Mouse (Mus musculus) limb, embryonic 11.5 days (tissue): Measurements from ENCODE around the gene Nkapd1. TPM values are rescaled to one million over a fixed set of nuclear protein-coding genes. Genes with fewer than 3 reads are reported as not detected.

Experiments
- ATAC-seq: fragments of 200-750 bp; cut with Nextera tagmentation; 2 replicates; pipeline ENCODE4 v1.8.0; 2017; ENCODE audit warnings: low read depth; ENCODE audit not compliant: insufficient number of reproducible peaks, low FRiP score, low TSS enrichment
- DNase-seq: peaks from one replicate; pipeline ENCODE4 v3.0.0-alpha.2; 2015; ENCODE audit warnings: low spot score
- H3K27ac ChIP-seq: fragments of 300-500 bp; sonication (generic); replicated peaks from 2 replicates; pipeline ENCODE4 v1.5.1; 2014; ENCODE audit warnings: low read depth, mild to moderate bottlenecking, low read length
- H3K27me3 ChIP-seq: fragments of 300-500 bp; sonication (generic); 2 replicates; pipeline ENCODE4 v1.6.1; 2014; ENCODE audit warnings: mild to moderate bottlenecking, low read length, mixed read lengths; ENCODE audit not compliant: control insufficient read depth, insufficient read depth
- H3K36me3 ChIP-seq: fragments of 300-500 bp; sonication (generic); 2 replicates; pipeline ENCODE4 v1.6.1; 2014; ENCODE audit warnings: mild to moderate bottlenecking, low read length, moderate library complexity, mixed read lengths; ENCODE audit not compliant: control insufficient read depth, insufficient read depth
- H3K4me1 ChIP-seq: fragments of 300-500 bp; sonication (generic); 2 replicates; pipeline ENCODE4 v1.6.1; 2014; ENCODE audit warnings: low read length, mixed read lengths; ENCODE audit not compliant: control insufficient read depth, insufficient read depth
- H3K4me2 ChIP-seq: fragments of 300-500 bp; sonication (generic); 2 replicates; pipeline ENCODE4 v1.6.1; 2014; ENCODE audit warnings: low read depth, mild to moderate bottlenecking, moderate library complexity; ENCODE audit not compliant: severe bottlenecking
- H3K4me3 ChIP-seq: fragments of 300-500 bp; sonication (generic); 2 replicates; pipeline ENCODE4 v1.5.1; 2014; ENCODE audit warnings: low read depth, low read length
- H3K9ac ChIP-seq: fragments of 300-500 bp; sonication (generic); 2 replicates; pipeline ENCODE4 v1.6.1; 2014; ENCODE audit warnings: mild to moderate bottlenecking, low read length
- H3K9me3 ChIP-seq: fragments of 300-500 bp; sonication (generic); 2 replicates; pipeline ENCODE4 v1.6.1; 2016; ENCODE audit warnings: low read length; ENCODE audit not compliant: control insufficient read depth
- WGBS: fragments of 180-500 bp; shearing (Covaris S2); extraction: QIAGEN DNeasy Blood & Tissue Kit; methylation state at CpG from one replicate; pipeline ENCODE4 v1.1.7; 2014; 5-methylcytosine and 5-hydroxymethylcytosine counted together
- polyA plus RNA-seq: library from polyadenylated mRNA; unstranded; fragments of >200 nt; fragmentation: Nextera tagmentation; extraction: Ambion mirVana; gene quantifications from 2 replicates; pipeline ENCODE4 v1.2.1, GENCODE M21; 2014

Gene Nkapd1
- polyA plus RNA-seq, 1 experiment from 2014 or later: 29.7 TPM

DNA sequence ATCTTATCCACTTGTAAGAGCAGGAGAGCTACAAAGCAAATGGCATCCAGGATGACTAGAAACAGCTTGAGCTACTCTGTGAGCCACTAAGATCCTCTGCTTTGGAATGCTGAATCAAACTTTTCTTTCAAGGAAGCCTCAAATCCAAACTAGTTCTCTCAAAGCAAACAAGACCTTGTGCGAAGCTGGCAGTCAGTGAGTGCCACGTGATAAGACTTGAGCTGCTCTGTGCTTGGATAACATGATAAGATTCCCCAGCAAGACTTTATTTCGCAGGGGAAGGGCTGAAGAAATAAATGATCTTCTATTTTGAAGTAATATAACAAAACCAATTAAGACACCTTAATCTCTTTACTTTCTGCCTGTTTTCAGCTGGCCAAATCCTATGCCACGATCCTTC lies 51.3 kb downstream of the Nkapd1 start:
- no peak for DNase-seq
- no peak for ATAC-seq
- no peaks in the 10 kb centered on the region for H3K27me3 ChIP-seq
- no peak overlapping the region for H3K4me2 ChIP-seq
- no peak overlapping the region for H3K27ac ChIP-seq
- no peak overlapping the region for H3K4me3 ChIP-seq
- 88% methylated on average over 4 of the region's 4 CpGs for WGBS
- no peaks in the 10 kb centered on the region for H3K9me3 ChIP-seq
- no peaks in the 10 kb centered on the region for H3K36me3 ChIP-seq
- no peak overlapping the region for H3K9ac ChIP-seq
- H3K4me1 ChIP-seq: no peaks in the 10 kb centered on the region

DNA sequence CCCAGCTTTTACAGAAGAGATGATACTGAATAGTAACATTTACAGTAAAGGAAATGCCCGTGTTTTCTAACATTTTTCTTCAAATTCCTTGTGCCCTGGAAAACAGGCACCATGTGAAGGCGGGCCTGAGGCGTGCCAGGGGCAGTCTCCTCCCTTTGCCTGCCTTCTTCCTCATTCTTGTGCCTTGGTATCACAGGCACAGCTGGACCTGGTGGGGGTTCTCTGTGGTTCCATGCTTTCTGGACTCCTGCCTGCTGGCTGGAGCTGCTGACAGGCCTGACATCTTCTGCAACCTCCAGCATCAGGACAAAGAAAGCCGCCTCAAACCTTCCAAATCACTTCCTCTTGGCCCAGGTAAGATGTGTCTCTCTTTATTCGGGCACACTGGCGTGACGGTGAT lies 52.1 kb downstream of the Nkapd1 start:
- no peaks in the 10 kb centered on the region for H3K4me1 ChIP-seq
- H3K4me3 ChIP-seq: no peak overlapping the region
- no peaks in the 10 kb centered on the region for H3K36me3 ChIP-seq
- no peaks in the 10 kb centered on the region for H3K9me3 ChIP-seq
- ATAC-seq: no peak
- no peak for DNase-seq
- H3K9ac ChIP-seq: no peak overlapping the region
- H3K4me2 ChIP-seq: no peak overlapping the region
- 84% methylated on average over 7 of the region's 7 CpGs for WGBS
- H3K27me3 ChIP-seq: no peaks in the 10 kb centered on the region
- H3K27ac ChIP-seq: no peak overlapping the region

DNA sequence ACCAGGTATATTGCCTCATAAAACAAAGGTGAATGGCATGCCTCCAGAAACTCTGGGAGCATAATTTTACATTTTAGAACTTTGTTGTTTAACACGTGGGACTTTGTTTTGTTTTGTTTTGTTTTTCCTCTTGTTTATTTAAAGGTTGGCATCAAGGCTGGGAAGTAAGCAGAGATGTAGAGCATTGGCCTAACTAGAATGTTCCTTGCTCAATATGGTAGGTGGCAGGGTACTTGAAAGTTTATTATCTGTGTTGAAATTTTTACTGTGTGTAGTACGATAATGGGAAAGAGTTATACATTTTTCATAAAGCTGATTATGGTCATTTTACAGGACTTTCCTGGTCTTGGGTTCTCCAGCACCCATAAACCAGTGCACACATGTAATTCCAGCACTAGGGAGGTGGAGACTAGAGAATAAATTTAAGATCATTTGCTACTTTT lies 55.3 kb downstream of the Nkapd1 start:
- H3K4me1 ChIP-seq: no peaks in the 10 kb centered on the region
- H3K9me3 ChIP-seq: no peaks in the 10 kb centered on the region
- no peaks in the 10 kb centered on the region for H3K27me3 ChIP-seq
- DNase-seq (no peak), ATAC-seq (no peak)
- 80% methylated on average over 2 of the region's 2 CpGs for WGBS
- no peak overlapping the region for H3K27ac ChIP-seq
- no peak overlapping the region for H3K4me3 ChIP-seq
- H3K36me3 ChIP-seq: no peaks in the 10 kb centered on the region
- no peak overlapping the region for H3K4me2 ChIP-seq
- no peak overlapping the region for H3K9ac ChIP-seq

DNA sequence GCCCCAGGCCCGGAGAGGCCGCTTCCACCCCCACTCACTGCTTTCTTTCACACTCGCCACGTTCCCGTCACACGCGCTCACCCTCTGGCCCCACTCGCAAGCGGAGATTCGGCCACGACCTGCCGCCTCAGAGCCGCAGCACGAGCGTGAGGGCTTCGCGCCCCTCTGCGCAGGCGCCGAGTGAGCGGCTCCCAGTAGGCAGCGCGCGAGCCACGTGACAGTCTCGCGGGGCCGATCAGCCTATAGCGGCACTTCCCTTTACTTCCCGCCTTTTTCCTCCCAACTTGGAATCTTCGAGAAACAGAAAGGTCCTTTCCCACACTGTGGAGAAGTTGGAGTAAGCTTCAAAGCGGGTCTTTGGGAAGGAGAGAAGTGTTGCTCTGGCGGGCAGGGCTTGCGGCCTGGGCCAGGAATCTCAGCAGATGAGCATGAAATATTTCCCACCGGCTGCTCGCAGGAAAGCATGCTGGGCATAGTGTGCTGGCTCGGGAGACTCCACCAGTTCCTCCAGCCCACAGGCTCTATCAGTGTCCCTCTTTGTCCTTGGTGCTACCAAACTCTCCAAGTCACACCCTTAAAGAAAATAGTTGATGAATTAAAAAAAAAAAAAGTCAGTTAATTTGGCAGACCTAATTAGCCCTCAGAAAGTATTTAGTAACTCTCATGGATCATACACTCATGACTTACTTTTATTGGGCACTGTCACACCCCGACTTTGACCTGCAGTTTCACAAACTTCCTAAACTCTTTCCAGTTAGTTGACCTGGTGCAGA lies 55.9 kb downstream of the Nkapd1 start, which contains the start of gene Tex12:
Tex12 (minus strand) TSS at position 181 of the 773 bp plus-strand sequence.
- Histone ChIP-seq H3K9me3 (no peaks in the 10 kb centered on the region), H3K27me3 (no peaks in the 10 kb centered on the region), H3K4me2 (no peak within 1 kb of the TSS), H3K4me1 (no peaks in the 10 kb centered on the region), H3K4me3 (no peak within 1 kb of the TSS), H3K9ac (no peak within 1 kb of the TSS), H3K36me3 (no peaks in the 10 kb centered on the region), H3K27ac (no peak within 1 kb of the TSS)
- no peak for ATAC-seq
- WGBS: 86% methylated on average over 38 of the region's 38 CpGs
- DNase-seq: no peak

Other genes starting within 250 kb of the Nkapd1 start
- 0.28 and 0.35 TPM in 2 replicates for gene Plet1, start 122.9 kb downstream of the Nkapd1 start, polyA plus RNA-seq
- 55.3 and 58.0 TPM in 2 replicates for gene Pts, start 88.7 kb downstream of the Nkapd1 start, polyA plus RNA-seq
- 0.85 and 0.88 TPM in 2 replicates for gene Il18, start 62.6 kb downstream of the Nkapd1 start, polyA plus RNA-seq
- gene Bco2, start 62.3 kb downstream of the Nkapd1 start, polyA plus RNA-seq: 0.16 and 0.17 TPM in 2 replicates
- gene Tex12, start 56.1 kb downstream of the Nkapd1 start, polyA plus RNA-seq: not detected in 2 replicates
- gene Sdhd, start 13.7 kb downstream of the Nkapd1 start, polyA plus RNA-seq: 293 and 303 TPM in 2 replicates
- gene Timm8b, start 13.6 kb downstream of the Nkapd1 start, polyA plus RNA-seq: 297 and 308 TPM in 2 replicates
- 5.0 and 5.6 TPM in 2 replicates for gene Pih1d2, start 143 bp downstream of the Nkapd1 start, polyA plus RNA-seq
- 60.0 and 63.7 TPM in 2 replicates for gene Dlat, start 42.3 kb upstream of the Nkapd1 start, polyA plus RNA-seq
- 27.6 and 30.6 TPM in 2 replicates for gene Dixdc1, start 122.1 kb upstream of the Nkapd1 start, polyA plus RNA-seq
- 1.7 and 2.8 TPM in 2 replicates for gene 2310030G06Rik, start 129.1 kb upstream of the Nkapd1 start, polyA plus RNA-seq
- gene Cryab, start 133.9 kb upstream of the Nkapd1 start, polyA plus RNA-seq: 8.9 and 13.3 TPM in 2 replicates
- gene Hspb2, start 134.9 kb upstream of the Nkapd1 start, polyA plus RNA-seq: 3.1 and 3.5 TPM in 2 replicates
- 11.8 and 12.5 TPM in 2 replicates for gene Fdxacb1, start 150.8 kb upstream of the Nkapd1 start, polyA plus RNA-seq
- gene Alg9, start 157.6 kb upstream of the Nkapd1 start, polyA plus RNA-seq: 36.9 and 40.4 TPM in 2 replicates
- gene 1110032A03Rik, start 158.1 kb upstream of the Nkapd1 start, polyA plus RNA-seq: 28.9 and 30.7 TPM in 2 replicates
- 126 and 133 TPM in 2 replicates for gene Ppp2r1b, start 227.8 kb upstream of the Nkapd1 start, polyA plus RNA-seq